Mouse (Mus musculus): ENCODE results near the gene Rnase9. TPM values are rescaled to one million over a fixed set of nuclear protein-coding genes. Genes with fewer than 3 reads are reported as not detected.

Rnase9 gene
- polyA plus RNA-seq, 1 experiment from 2014 or later, result not detected

- Histone ChIP-seq H3K27me3 (replicated peaks; ENCODE audit: control insufficient read depth, insufficient read depth, low read length) (no peaks in the 10 kb centered on the region), H3K4me3 (ENCODE audit: low read depth, low read length) (no peak within 1 kb of the TSS), H3K4me2 (peak within 1 kb of the TSS; percentile 44; the same call in 1 of the 2 replicates), H3K36me3 (ENCODE audit: control insufficient read depth, insufficient read depth, low read length) (no peaks in the 10 kb centered on the region), H3K4me1 (replicated peaks; ENCODE audit: control insufficient read depth, insufficient read depth, low read length) (peaks cover 6% of the 10 kb centered on the region; the same call in 1 of the 2 replicates), H3K9ac (ENCODE audit: low read depth, low read length) (no peak within 1 kb of the TSS), H3K9me3 (ENCODE audit: control insufficient read depth, low read length) (no peaks in the 10 kb centered on the region), H3K27ac (ENCODE audit: low read depth, low read length) (no peak within 1 kb of the TSS)
- ATAC-seq (replicated peaks; ENCODE audit: low FRiP score) (peak; percentile 75), DNase-seq (ENCODE audit: low spot score) (no peak)
- 31% methylated on average over 9 of the region's 9 CpGs for WGBS
Measured at GRCm38 (mm10) chr14:51057401-51057831, 15.7 kb upstream of the Rnase9 start, which contains the start of gene Rnase12. Rnase12 (minus strand) TSS chr14:51057661.

DNA sequence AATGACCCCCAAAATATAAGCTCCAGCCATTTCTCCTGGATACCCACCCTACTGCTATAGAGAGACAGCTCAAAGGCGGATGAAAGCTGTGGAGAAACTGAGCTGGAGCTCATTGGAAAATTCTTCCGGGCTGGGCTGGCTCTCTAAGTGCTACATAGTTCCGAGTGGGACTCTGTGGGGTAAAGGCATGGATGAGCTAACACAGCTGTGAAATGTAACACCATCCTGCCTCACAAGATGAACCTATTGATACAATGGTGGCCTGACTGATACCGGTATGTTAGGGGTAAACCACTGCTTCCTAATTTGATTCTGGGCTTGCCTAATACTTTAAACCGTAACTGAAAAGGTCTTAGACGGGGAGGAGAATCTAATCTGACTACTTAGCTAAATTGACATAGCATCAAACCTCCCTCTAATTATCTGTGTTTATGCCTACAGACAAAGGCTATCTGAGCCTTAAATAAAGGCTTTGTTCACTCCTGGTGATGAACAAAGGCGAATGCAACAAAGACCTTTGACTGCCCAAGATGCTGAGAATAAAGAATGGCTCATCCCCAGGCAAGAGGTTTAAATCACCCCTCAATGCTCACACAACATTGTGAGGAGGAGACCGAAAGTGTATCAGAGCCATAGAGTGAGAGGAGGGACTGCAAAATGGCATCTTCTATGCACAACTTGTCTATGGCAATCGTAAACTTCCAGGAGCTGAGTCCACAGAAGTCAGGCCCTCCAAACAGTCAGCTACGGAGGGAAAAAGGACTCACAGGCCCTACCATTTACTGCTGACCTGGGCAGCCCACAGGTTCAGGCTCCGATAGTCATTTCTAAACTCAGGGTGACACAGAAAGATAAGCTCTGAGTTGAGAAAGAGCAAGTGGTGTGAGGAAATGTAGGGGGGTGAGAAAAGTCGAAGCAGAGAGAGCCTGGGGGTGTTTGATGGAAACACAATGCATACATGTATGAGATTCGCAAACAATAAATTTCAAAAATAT is 12.9 kb upstream of the Rnase9 start:
- Histone ChIP-seq H3K9me3 (ENCODE audit: control insufficient read depth, low read length) (no peaks in the 10 kb centered on the region), H3K36me3 (ENCODE audit: control insufficient read depth, insufficient read depth, low read length) (no peaks in the 10 kb centered on the region), H3K27ac (ENCODE audit: low read depth, low read length) (no peak overlapping the region), H3K4me2 (no peak overlapping the region), H3K9ac (ENCODE audit: low read depth, low read length) (no peak overlapping the region), H3K4me3 (ENCODE audit: low read depth, low read length) (no peak overlapping the region), H3K27me3 (replicated peaks; ENCODE audit: control insufficient read depth, insufficient read depth, low read length) (no peaks in the 10 kb centered on the region), H3K4me1 (replicated peaks; ENCODE audit: control insufficient read depth, insufficient read depth, low read length) (peaks cover 3% of the 10 kb centered on the region; the same call in 1 of the 2 replicates)
- ATAC-seq (replicated peaks; ENCODE audit: low FRiP score) (no peak; the same call in 1 of the 2 replicates), DNase-seq (ENCODE audit: low spot score) (no peak)
- 60% methylated on average over 13 of the region's 13 CpGs for WGBS

- DNase-seq (ENCODE audit: low spot score) (no peak), ATAC-seq (replicated peaks; ENCODE audit: low FRiP score) (no peak)
- H3K36me3 ChIP-seq (ENCODE audit: control insufficient read depth, insufficient read depth, low read length), result no peaks in the 10 kb centered on the region
- peaks cover 3% of the 10 kb centered on the region; the same call in 1 of the 2 replicates for H3K4me1 ChIP-seq (replicated peaks; ENCODE audit: control insufficient read depth, insufficient read depth, low read length)
- H3K9ac ChIP-seq (ENCODE audit: low read depth, low read length), result no peak overlapping the region
- no peak overlapping the region for H3K27ac ChIP-seq (ENCODE audit: low read depth, low read length)
- WGBS, result 74% methylated on average over 5 of the region's 5 CpGs
- no peaks in the 10 kb centered on the region for H3K9me3 ChIP-seq (ENCODE audit: control insufficient read depth, low read length)
- H3K27me3 ChIP-seq (replicated peaks; ENCODE audit: control insufficient read depth, insufficient read depth, low read length), result no peaks in the 10 kb centered on the region
- no peak overlapping the region for H3K4me3 ChIP-seq (ENCODE audit: low read depth, low read length)
- H3K4me2 ChIP-seq, result no peak overlapping the region
Measured at GRCm38 (mm10) chr14:51053176-51053575, 11.5 kb upstream of the Rnase9 start.

GRCm38 (mm10) chr14:51051941-51052340 is 10.3 kb upstream of the Rnase9 start:
- no peaks in the 10 kb centered on the region for H3K9me3 ChIP-seq (ENCODE audit: control insufficient read depth, low read length)
- H3K4me3 ChIP-seq (ENCODE audit: low read depth, low read length), result no peak overlapping the region
- no peaks in the 10 kb centered on the region for H3K4me1 ChIP-seq (replicated peaks; ENCODE audit: control insufficient read depth, insufficient read depth, low read length)
- H3K4me2 ChIP-seq, result no peak overlapping the region
- DNase-seq (ENCODE audit: low spot score) (no peak), ATAC-seq (replicated peaks; ENCODE audit: low FRiP score) (no peak)
- H3K27me3 ChIP-seq (replicated peaks; ENCODE audit: control insufficient read depth, insufficient read depth, low read length), result no peaks in the 10 kb centered on the region
- H3K36me3 ChIP-seq (ENCODE audit: control insufficient read depth, insufficient read depth, low read length), result no peaks in the 10 kb centered on the region
- no peak overlapping the region for H3K27ac ChIP-seq (ENCODE audit: low read depth, low read length)
- 72% methylated on average over 5 of the region's 5 CpGs for WGBS
- H3K9ac ChIP-seq (ENCODE audit: low read depth, low read length), result no peak overlapping the region

GRCm38 (mm10) chr14:51050063-51050462 is 8.4 kb upstream of the Rnase9 start, which contains the start of gene Rnase11:
Rnase11 (minus strand) TSS chr14:51050163.
- no peak for ATAC-seq (replicated peaks; ENCODE audit: low FRiP score)
- Histone ChIP-seq H3K36me3 (ENCODE audit: control insufficient read depth, insufficient read depth, low read length) (no peaks in the 10 kb centered on the region), H3K4me3 (ENCODE audit: low read depth, low read length) (no peak within 1 kb of the TSS), H3K4me1 (replicated peaks; ENCODE audit: control insufficient read depth, insufficient read depth, low read length) (no peaks in the 10 kb centered on the region), H3K9me3 (ENCODE audit: control insufficient read depth, low read length) (no peaks in the 10 kb centered on the region), H3K4me2 (no peak within 1 kb of the TSS), H3K9ac (ENCODE audit: low read depth, low read length) (no peak within 1 kb of the TSS), H3K27ac (ENCODE audit: low read depth, low read length) (no peak within 1 kb of the TSS), H3K27me3 (replicated peaks; ENCODE audit: control insufficient read depth, insufficient read depth, low read length) (no peaks in the 10 kb centered on the region)
- WGBS, result 80% methylated on average over 2 of the region's 2 CpGs
- no peak for DNase-seq (ENCODE audit: low spot score)

DNA sequence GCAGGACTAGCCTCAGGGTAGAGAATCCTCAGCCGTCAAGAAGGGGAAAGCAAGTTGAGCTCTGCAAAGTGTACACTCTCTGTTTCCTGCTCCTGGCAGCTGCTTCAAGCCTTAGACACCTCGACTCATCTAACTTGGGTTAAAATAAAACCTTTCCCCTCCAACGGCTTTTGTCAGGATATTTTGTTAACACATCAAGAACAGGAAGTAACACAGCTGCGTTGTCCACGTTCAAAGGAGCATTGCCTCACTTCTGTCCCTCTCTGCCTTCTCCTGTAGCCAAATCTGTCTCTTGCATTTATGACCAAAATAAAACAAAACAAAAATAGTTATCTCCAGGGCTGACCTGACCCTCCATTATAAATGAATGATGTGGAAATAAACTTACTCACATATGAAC is 6.2 kb upstream of the Rnase9 start:
- Histone ChIP-seq H3K4me2 (no peak overlapping the region), H3K4me3 (ENCODE audit: low read depth, low read length) (no peak overlapping the region), H3K27ac (ENCODE audit: low read depth, low read length) (no peak overlapping the region), H3K9ac (ENCODE audit: low read depth, low read length) (no peak overlapping the region), H3K9me3 (ENCODE audit: control insufficient read depth, low read length) (no peaks in the 10 kb centered on the region), H3K27me3 (replicated peaks; ENCODE audit: control insufficient read depth, insufficient read depth, low read length) (no peaks in the 10 kb centered on the region), H3K4me1 (replicated peaks; ENCODE audit: control insufficient read depth, insufficient read depth, low read length) (no peaks in the 10 kb centered on the region), H3K36me3 (ENCODE audit: control insufficient read depth, insufficient read depth, low read length) (no peaks in the 10 kb centered on the region)
- ATAC-seq (replicated peaks; ENCODE audit: low FRiP score), result no peak
- DNase-seq (ENCODE audit: low spot score), result no peak
- WGBS, result 27% methylated on average over 5 of the region's 5 CpGs

DNA sequence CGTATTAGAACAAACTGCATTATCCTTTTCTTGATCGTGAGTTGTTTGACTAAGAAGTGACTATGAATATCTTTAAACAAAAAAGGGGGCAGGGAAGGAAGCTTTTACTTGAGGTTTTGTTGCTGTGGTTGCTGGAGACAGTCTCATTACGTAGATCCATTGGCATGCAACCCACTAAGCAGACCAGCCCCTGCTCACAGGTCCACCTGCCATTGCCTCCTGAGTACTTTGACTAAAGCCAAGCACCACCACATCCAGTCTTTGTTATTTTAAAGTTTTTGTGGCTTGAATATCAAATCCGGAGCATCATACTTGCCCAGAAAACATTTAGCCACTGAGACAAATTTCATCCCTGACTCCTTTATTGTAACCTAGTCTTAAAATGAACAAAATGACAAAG is 5.5 kb downstream of the Rnase9 start:
- WGBS, result 74% methylated on average over 4 of the region's 4 CpGs
- no peak overlapping the region for H3K4me2 ChIP-seq
- no peak overlapping the region for H3K4me3 ChIP-seq (ENCODE audit: low read depth, low read length)
- H3K27me3 ChIP-seq (replicated peaks; ENCODE audit: control insufficient read depth, insufficient read depth, low read length), result no peaks in the 10 kb centered on the region
- H3K36me3 ChIP-seq (ENCODE audit: control insufficient read depth, insufficient read depth, low read length), result no peaks in the 10 kb centered on the region
- ATAC-seq (replicated peaks; ENCODE audit: low FRiP score), result no peak
- no peaks in the 10 kb centered on the region for H3K9me3 ChIP-seq (ENCODE audit: control insufficient read depth, low read length)
- H3K4me1 ChIP-seq (replicated peaks; ENCODE audit: control insufficient read depth, insufficient read depth, low read length), result no peaks in the 10 kb centered on the region
- no peak overlapping the region for H3K27ac ChIP-seq (ENCODE audit: low read depth, low read length)
- no peak overlapping the region for H3K9ac ChIP-seq (ENCODE audit: low read depth, low read length)
- no peak for DNase-seq (ENCODE audit: low spot score)

GRCm38 (mm10) chr14:51035206-51035605 is 6.5 kb downstream of the Rnase9 start:
- DNase-seq (ENCODE audit: low spot score), result no peak
- Histone ChIP-seq H3K4me3 (ENCODE audit: low read depth, low read length) (no peak overlapping the region), H3K9ac (ENCODE audit: low read depth, low read length) (no peak overlapping the region), H3K4me1 (replicated peaks; ENCODE audit: control insufficient read depth, insufficient read depth, low read length) (no peaks in the 10 kb centered on the region), H3K27me3 (replicated peaks; ENCODE audit: control insufficient read depth, insufficient read depth, low read length) (no peaks in the 10 kb centered on the region), H3K27ac (ENCODE audit: low read depth, low read length) (no peak overlapping the region), H3K4me2 (no peak overlapping the region), H3K36me3 (ENCODE audit: control insufficient read depth, insufficient read depth, low read length) (no peaks in the 10 kb centered on the region), H3K9me3 (ENCODE audit: control insufficient read depth, low read length) (no peaks in the 10 kb centered on the region)
- WGBS, result 65% methylated on average over 1 of the region's 1 CpGs
- no peak for ATAC-seq (replicated peaks; ENCODE audit: low FRiP score)

Data from liver, embryonic 11.5 days (tissue).